Mouse (Mus musculus) thymus, adult 2 months (tissue): ENCODE measurements around the gene Npnt. TPM values are rescaled to one million over a fixed set of nuclear protein-coding genes. Genes with fewer than 3 reads are reported as not detected.
A peak's percentile ranks its signal among the peaks of the same experiment; 100 is the strongest.

Source experiments
- DNase-seq: peaks from one replicate; pipeline ENCODE4 v3.0.0; 2021
- H3K27ac ChIP-seq: fragments of 200-500 bp; 2 replicates; pipeline ENCODE4 v1.5.1; 2012; ENCODE audit warnings: low read length, control low read depth; ENCODE audit not compliant: control insufficient read depth, insufficient read depth
- H3K27me3 ChIP-seq: fragments of 200-500 bp; 2 replicates; pipeline ENCODE4 v1.6.1; 2012; ENCODE audit warnings: mild to moderate bottlenecking, low read length, moderate library complexity, mixed read lengths; ENCODE audit not compliant: control insufficient read depth, insufficient read depth
- H3K36me3 ChIP-seq: fragments of 200-500 bp; 2 replicates; pipeline ENCODE4 v1.6.1; 2012; ENCODE audit warnings: mild to moderate bottlenecking, low read length, moderate library complexity; ENCODE audit not compliant: control insufficient read depth, insufficient read depth
- H3K4me1 ChIP-seq: fragments of 200-500 bp; replicated peaks from 2 replicates; pipeline ENCODE4 v1.6.1; 2012; ENCODE audit warnings: low read length; ENCODE audit not compliant: control insufficient read depth, insufficient read depth
- H3K4me3 ChIP-seq: fragments of 200-500 bp; 2 replicates; pipeline ENCODE4 v1.5.1; 2012; ENCODE audit warnings: mild to moderate bottlenecking, low read length, control low read depth, moderate library complexity; ENCODE audit not compliant: control insufficient read depth, insufficient read depth
- CTCF ChIP-seq: fragments of 200-500 bp; IDR thresholded peaks from 2 replicates; pipeline ENCODE4 v1.5.1; 2012; ENCODE audit warnings: mild to moderate bottlenecking, control low read depth, low read length, moderate library complexity, borderline replicate concordance; ENCODE audit not compliant: control insufficient read depth, poor library complexity, insufficient read depth; ENCODE audit errors: extremely low read depth
- POLR2A ChIP-seq: fragments of 200-500 bp; IDR thresholded peaks from 2 replicates; pipeline ENCODE4 v1.6.1; 2012; ENCODE audit warnings: mild to moderate bottlenecking, low read length, control low read depth, moderate library complexity; ENCODE audit not compliant: control insufficient read depth, poor library complexity, insufficient read depth; ENCODE audit errors: extremely low read depth
- WGBS: fragments of 180-500 bp; shearing (Covaris S2); methylation state at CpG from one replicate; pipeline ENCODE4 v1.1.7; 2018; 5-methylcytosine and 5-hydroxymethylcytosine counted together
- polyA plus RNA-seq: library from polyadenylated mRNA; depleted of rRNA; stranded (reverse); fragments of >200 nt; gene quantifications from 2 replicates; pipeline ENCODE4 v1.2.3, GENCODE M21; 2012

The Npnt gene
- polyA plus RNA-seq, 1 experiment, result 10.5 TPM

- DNase-seq, result peak; percentile 13
- no peak for TF ChIP-seq POLR2A
- TF ChIP-seq CTCF, result no peak
- H3K4me1 ChIP-seq, result peaks cover 9% of the 10 kb centered on the region
- H3K27me3 ChIP-seq, result no peaks in the 10 kb centered on the region; the same call in 1 of the 2 replicates
- H3K36me3 ChIP-seq, result no peaks in the 10 kb centered on the region
- 3% methylated on average over 26 of the region's 26 CpGs for WGBS
- H3K27ac ChIP-seq, result no peak overlapping the region
- peak overlapping the region; percentile 47 for H3K4me3 ChIP-seq
Observed at GRCm38 (mm10) chr3:132949380-132949790, 706 bp downstream of the Npnt start.

- no peaks in the 10 kb centered on the region; the same call in 1 of the 2 replicates for H3K27me3 ChIP-seq
- no peak for TF ChIP-seq POLR2A
- TF ChIP-seq CTCF, result no peak
- DNase-seq, result no peak
- H3K4me3 ChIP-seq, result no peak overlapping the region
- no peaks in the 10 kb centered on the region for H3K36me3 ChIP-seq
- peaks cover 9% of the 10 kb centered on the region for H3K4me1 ChIP-seq
- no peak overlapping the region for H3K27ac ChIP-seq
- 37% methylated on average over 7 of the region's 7 CpGs for WGBS
Observed at GRCm38 (mm10) chr3:132948298-132948795, 1.7 kb downstream of the Npnt start.

- H3K27me3 ChIP-seq, result no peaks in the 10 kb centered on the region; the same call in 1 of the 2 replicates
Observed at GRCm38 (mm10) chr3:132946086-132946485, 4.0 kb downstream of the Npnt start.

GRCm38 (mm10) chr3:132945669-132946068 is 4.4 kb downstream of the Npnt start:
- H3K27ac ChIP-seq, result no peak overlapping the region
- no peak for DNase-seq
- no peaks in the 10 kb centered on the region; the same call in 1 of the 2 replicates for H3K27me3 ChIP-seq
- 89% methylated on average over 7 of the region's 7 CpGs for WGBS
- peaks cover 9% of the 10 kb centered on the region for H3K4me1 ChIP-seq
- no peaks in the 10 kb centered on the region for H3K36me3 ChIP-seq
- no peak for TF ChIP-seq POLR2A
- TF ChIP-seq CTCF, result no peak
- H3K4me3 ChIP-seq, result no peak overlapping the region

More at GRCm38 (mm10) chr3:132946086-132946485, 4.0 kb downstream of the Npnt start:
- DNase-seq, result no peak
- Histone ChIP-seq H3K27ac (no peak overlapping the region), H3K36me3 (no peaks in the 10 kb centered on the region), H3K4me1 (peaks cover 9% of the 10 kb centered on the region), H3K4me3 (no peak overlapping the region)
- WGBS, result 96% methylated on average over 5 of the region's 5 CpGs
- TF ChIP-seq CTCF (no peak), POLR2A (no peak)

- no peak for DNase-seq
- WGBS, result 93% methylated on average over 3 of the region's 3 CpGs
- Histone ChIP-seq H3K36me3 (no peaks in the 10 kb centered on the region), H3K27ac (no peak overlapping the region), H3K4me1 (peaks cover 5% of the 10 kb centered on the region), H3K27me3 (no peaks in the 10 kb centered on the region), H3K4me3 (no peak overlapping the region)
- no peak for TF ChIP-seq CTCF
- no peak for TF ChIP-seq POLR2A
Observed at GRCm38 (mm10) chr3:132944609-132945008, 5.5 kb downstream of the Npnt start.

GRCm38 (mm10) chr3:132944193-132944592 is 5.9 kb downstream of the Npnt start:
- TF ChIP-seq POLR2A (no peak), CTCF (no peak)
- Histone ChIP-seq H3K4me3 (no peak overlapping the region), H3K36me3 (no peaks in the 10 kb centered on the region), H3K27ac (no peak overlapping the region), H3K27me3 (no peaks in the 10 kb centered on the region), H3K4me1 (peaks cover 1% of the 10 kb centered on the region; the same call in 1 of the 2 replicates)
- WGBS, result 88% methylated on average over 7 of the region's 7 CpGs
- DNase-seq, result no peak

GRCm38 (mm10) chr3:132942778-132943177 is 7.3 kb downstream of the Npnt start:
- TF ChIP-seq CTCF, result no peak
- TF ChIP-seq POLR2A, result no peak
- no peaks in the 10 kb centered on the region for H3K36me3 ChIP-seq
- no peak overlapping the region for H3K27ac ChIP-seq
- H3K27me3 ChIP-seq, result no peaks in the 10 kb centered on the region
- H3K4me1 ChIP-seq, result no peaks in the 10 kb centered on the region
- no peak overlapping the region for H3K4me3 ChIP-seq
- 97% methylated on average over 6 of the region's 6 CpGs for WGBS
- no peak for DNase-seq
